In the genomic region with DNA sequence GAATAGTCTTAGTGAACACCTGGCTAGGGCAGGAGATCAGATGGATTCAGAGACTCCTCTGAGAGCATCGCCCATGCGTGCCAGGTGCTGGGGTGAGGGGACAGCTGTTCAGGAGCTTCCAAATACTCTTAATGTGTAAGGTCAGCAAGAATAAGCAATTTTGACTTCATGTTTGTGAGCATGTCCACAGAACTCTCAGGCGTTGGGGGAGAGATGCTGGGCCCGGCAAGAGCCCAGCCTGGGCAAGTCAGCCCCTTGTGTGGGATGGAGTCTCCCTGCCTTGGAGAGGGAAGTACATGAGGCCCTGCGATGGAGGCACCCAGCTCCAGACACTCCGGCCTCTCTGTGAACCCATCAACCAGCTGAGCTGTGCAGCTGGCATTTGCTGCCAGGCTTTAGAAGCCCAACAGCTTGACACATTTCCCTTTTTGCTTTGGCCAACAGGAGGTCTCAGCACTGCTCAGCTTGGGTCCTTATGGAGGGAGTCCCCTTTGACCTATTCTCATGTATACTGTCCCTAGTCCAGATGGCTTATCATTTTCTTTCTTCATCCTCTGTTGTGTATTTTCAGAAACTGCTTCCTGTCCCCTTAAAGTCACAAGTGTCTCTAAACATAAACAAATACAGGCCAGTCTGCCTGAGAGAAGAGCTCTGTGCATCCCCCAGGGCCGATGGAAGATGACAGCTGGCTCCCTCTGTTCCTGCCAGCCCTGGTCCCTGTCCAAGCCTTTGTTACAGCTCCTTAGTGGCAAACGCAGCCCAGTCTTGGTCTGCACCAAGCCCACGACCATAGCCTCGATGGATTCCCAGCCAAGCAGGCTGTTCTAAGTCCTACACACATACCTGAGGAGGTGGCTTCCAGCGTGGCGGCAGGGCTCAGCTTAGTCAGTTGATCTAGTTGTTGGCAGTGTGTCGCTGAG, we compare ENCODE assay signal across 8 mouse cellular contexts.
DNase-seq lines count a peak whose midpoint lies in the region; ATAC-seq lines count a peak whose summit lies in the region.
"Had no signal": no experiment of that assay in that cellular context is flagged by ENCODE, and none has a peak within 500 bp of the region (broad histone marks: within the 10 kb centered on the region; RNA-seq: fewer than 3 reads in every experiment).

No protein-coding gene starts in this region.

- H3K27ac ChIP-seq in neural tube, embryonic 12.5 days: peak overlapping the region; percentile 79
- no peak overlapping the region for H3K27ac ChIP-seq in liver, embryonic 12.5 days
- H3K27ac ChIP-seq: liver, embryonic 14.5 days had no signal

- peaks cover 13% of the 10 kb centered on the region; the same call in 1 of the 2 replicates for H3K36me3 ChIP-seq in neural tube, embryonic 12.5 days
- peaks cover 52% of the 10 kb centered on the region for H3K36me3 ChIP-seq in liver, embryonic 12.5 days

- 50% methylated on average over 13 of the region's 13 CpGs for WGBS in neural tube, embryonic 12.5 days
- WGBS in liver, embryonic 12.5 days (ENCODE audit: insufficient replicate concordance): 70% methylated on average over 13 of the region's 13 CpGs

- peak; percentile 49 to 54 for DNase-seq in cerebellum, adult 18-20 months
- DNase-seq in cerebellum, postnatal 36 days: peak; percentile 51
- peak; percentile 42 to 53 for DNase-seq in layer of hippocampus, postnatal 36 days
- no peak for DNase-seq in heart, adult 9 months (ENCODE audit: low spot score in 2 of 2)
- DNase-seq in adrenal gland, adult 2 months: no peak

- peaks cover 21% of the 10 kb centered on the region for H3K4me1 ChIP-seq in neural tube, embryonic 12.5 days
- 0 out of 2 replicates have a peak, but pooled peaks cover 13% of the 10 kb centered on the region for H3K4me1 ChIP-seq in liver, embryonic 12.5 days

- ATAC-seq in neural tube, embryonic 12.5 days (ENCODE audit: low FRiP score, low read depth): peak; percentile 74
- ATAC-seq in liver, embryonic 12.5 days: no peak

- no peak overlapping the region for H3K4me3 ChIP-seq in neural tube, embryonic 12.5 days
- no peak overlapping the region for H3K4me3 ChIP-seq in liver, embryonic 12.5 days

- H3K9ac ChIP-seq in neural tube, embryonic 12.5 days: no peak overlapping the region
- no peak overlapping the region for H3K9ac ChIP-seq in liver, embryonic 12.5 days
- H3K9ac ChIP-seq: liver, embryonic 14.5 days had no signal

- H3K27me3 ChIP-seq in neural tube, embryonic 12.5 days (replicated peaks): no peaks in the 10 kb centered on the region
- no peaks in the 10 kb centered on the region for H3K27me3 ChIP-seq in liver, embryonic 12.5 days (replicated peaks)

- no peaks in the 10 kb centered on the region for H3K9me3 ChIP-seq in neural tube, embryonic 12.5 days
- no peaks in the 10 kb centered on the region for H3K9me3 ChIP-seq in liver, embryonic 12.5 days (replicated peaks)

- H3K4me2 ChIP-seq in neural tube, embryonic 12.5 days (replicated peaks): peak overlapping the region; percentile 7; the same call in 1 of the 2 replicates
- no peak overlapping the region for H3K4me2 ChIP-seq in liver, embryonic 12.5 days

Comparison
In these comparisons a context has a peak if more than half of its experiments do, and no peak if none do; other contexts are left out.
1. DNase-seq: peak in cerebellum, adult 18-20 months (2 of 2), cerebellum, postnatal 36 days (2 of 2) and layer of hippocampus, postnatal 36 days (2 of 2); none in heart, adult 9 months (0 of 2) and adrenal gland, adult 2 months (single experiment).